ENCODE assay signal across 14 mouse cellular contexts in the genomic region with DNA sequence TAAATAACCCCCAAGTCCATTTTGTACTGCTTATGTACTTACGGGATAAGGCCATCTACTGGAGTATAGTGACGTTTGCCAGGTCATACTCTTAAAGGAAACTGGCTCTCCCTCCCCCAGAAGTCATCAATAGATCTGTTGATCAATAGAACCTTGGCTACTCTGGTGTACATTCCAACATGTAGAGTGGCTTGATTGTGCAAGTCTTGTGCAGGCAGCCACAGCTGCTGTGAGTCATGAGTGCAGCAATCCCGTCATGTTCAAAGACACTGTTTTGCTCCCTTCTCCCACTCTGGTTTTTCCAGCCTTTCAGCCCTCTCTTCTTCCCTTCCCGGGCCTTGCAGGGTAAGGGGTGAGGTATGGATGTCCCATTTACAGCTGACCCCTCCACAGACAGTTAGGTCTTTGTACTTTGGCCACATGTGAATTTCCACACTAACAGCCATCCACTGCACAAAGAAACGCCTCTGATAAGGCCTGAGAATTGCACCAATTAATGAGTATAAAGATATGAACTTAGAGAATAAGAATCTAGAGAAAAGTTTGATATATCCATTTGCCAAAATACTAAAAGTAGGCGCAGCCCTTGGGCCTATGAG. TPM values are rescaled to one million over a fixed set of nuclear protein-coding genes. Genes with fewer than 3 reads are reported as not detected.
DNase-seq lines count a peak whose midpoint lies in the region.
"Had no signal": no experiment of that assay in that cellular context is flagged by ENCODE, and none has a peak within 500 bp of the region (broad histone marks: within the 10 kb centered on the region; RNA-seq: fewer than 3 reads in every experiment).

No protein-coding gene starts in this region.

- peak; percentile 25 for DNase-seq in adrenal gland, adult 8-10 months
- no peak for DNase-seq in adrenal gland, postnatal 25 days
- peak; percentile 6 to 15 for DNase-seq in urinary bladder, adult 18-20 months (ENCODE audit: low spot score in 2 of 2)
- no peak for DNase-seq in urinary bladder, postnatal 4 days (ENCODE audit: low spot score in 2 of 2)
- peak; percentile 18 for DNase-seq in fat pad, adult 2 months (ENCODE audit: extremely low read depth, low read depth, low spot score)
- DNase-seq in kidney, adult 9 months: no peak
- DNase-seq in layer of hippocampus, postnatal 25 days (ENCODE audit: extremely low spot score in 1 of 2, low spot score in 1 of 2): no peak
- DNase-seq in kidney, adult 18-20 months: no peak
- DNase-seq: cerebellum, adult 2 months; gastrocnemius, postnatal 36 days; kidney, postnatal 25 days; layer of hippocampus, adult 9-11 months; midbrain, embryonic 14.5 days; right cerebral cortex, postnatal 14 days had no signal

RNA-seq across cellular contexts. Expression of a gene that starts 53.0 kb away (rescaled TPM):
- 10 to 100 TPM; 12.3 to 22.6 (median 17.1) TPM for total RNA-seq in adrenal gland, adult 8-10 months (2022)
- total RNA-seq in adrenal gland, postnatal 25 days (2021): 13.6 and 15.3 TPM in 2 replicates
- 10 to 100 TPM; 10.3 to 14.4 TPM for total RNA-seq in layer of hippocampus, postnatal 25 days (2021)

RNA-seq across cellular contexts. Expression of a gene that starts 53.2 kb away (rescaled TPM):
- total RNA-seq in adrenal gland, adult 8-10 months (2022): 10 to 100 TPM; 56.2 to 74.6 (median 68.8) TPM
- total RNA-seq in adrenal gland, postnatal 25 days (2021): 53.1 and 63.1 TPM in 2 replicates
- 10 to 100 TPM; 32.3 to 33.5 TPM for total RNA-seq in layer of hippocampus, postnatal 25 days (2021)

Comparison
In these comparisons a context has a peak if more than half of its experiments do, and no peak if none do; other contexts are left out.
1. DNase-seq: peak in adrenal gland, adult 8-10 months (single experiment), urinary bladder, adult 18-20 months (2 of 2) and fat pad, adult 2 months (single experiment); none in adrenal gland, postnatal 25 days (single experiment), urinary bladder, postnatal 4 days (0 of 2), kidney, adult 9 months (single experiment), layer of hippocampus, postnatal 25 days (0 of 2) and kidney, adult 18-20 months (single experiment).